Mouse (Mus musculus) hindbrain, embryonic 15.5 days (tissue): Measurements from ENCODE around the gene Smim15. TPM values are rescaled to one million over a fixed set of nuclear protein-coding genes. Genes with fewer than 3 reads are reported as not detected.

Source experiments
- ATAC-seq: fragments of 200-750 bp; cut with Nextera tagmentation; 2 replicates; pipeline ENCODE4 v1.8.0; 2017; ENCODE audit warnings: low read depth, moderate number of reproducible peaks, moderate TSS enrichment; ENCODE audit not compliant: low FRiP score
- H3K27ac ChIP-seq: fragments of 300-500 bp; sonication (generic); replicated peaks from 2 replicates; pipeline ENCODE4 v1.5.1; 2015; ENCODE audit warnings: mild to moderate bottlenecking, inconsistent platforms
- H3K27me3 ChIP-seq: fragments of 300-500 bp; sonication (generic); 2 replicates; pipeline ENCODE4 v1.6.1; 2015; ENCODE audit warnings: control low read depth, inconsistent platforms
- H3K36me3 ChIP-seq: fragments of 300-500 bp; sonication (generic); 2 replicates; pipeline ENCODE4 v1.6.1; 2015; ENCODE audit warnings: control low read depth, inconsistent platforms
- H3K4me1 ChIP-seq: fragments of 300-500 bp; sonication (generic); replicated peaks from 2 replicates; pipeline ENCODE4 v1.6.1; 2015; ENCODE audit warnings: control low read depth, inconsistent platforms
- H3K4me2 ChIP-seq: fragments of 300-500 bp; sonication (generic); 2 replicates; pipeline ENCODE4 v1.6.1; 2015; ENCODE audit warnings: moderate library complexity, mild to moderate bottlenecking, inconsistent platforms
- H3K4me3 ChIP-seq: fragments of 300-500 bp; sonication (generic); 2 replicates; pipeline ENCODE4 v1.5.1; 2015; ENCODE audit warnings: mild to moderate bottlenecking, inconsistent platforms
- H3K9ac ChIP-seq: fragments of 300-500 bp; sonication (generic); 2 replicates; pipeline ENCODE4 v1.6.1; 2015; ENCODE audit warnings: inconsistent platforms
- H3K9me3 ChIP-seq: fragments of 300-500 bp; sonication (generic); 2 replicates; pipeline ENCODE4 v1.6.1; 2016; ENCODE audit warnings: control low read depth, inconsistent platforms
- WGBS: fragments of 180-500 bp; shearing (Covaris S2); methylation state at CpG from one replicate; pipeline ENCODE4 v1.1.7; 2015; 5-methylcytosine and 5-hydroxymethylcytosine counted together
- polyA plus RNA-seq: library from polyadenylated mRNA; unstranded; fragments of >200 nt; fragmentation: Nextera tagmentation; extraction: Ambion mirVana; gene quantifications from 2 replicates; pipeline ENCODE4 v1.2.1, GENCODE M21; 2015

Smim15 gene
- polyA plus RNA-seq, 1 experiment from 2014 or later = 37.2 TPM

DNA sequence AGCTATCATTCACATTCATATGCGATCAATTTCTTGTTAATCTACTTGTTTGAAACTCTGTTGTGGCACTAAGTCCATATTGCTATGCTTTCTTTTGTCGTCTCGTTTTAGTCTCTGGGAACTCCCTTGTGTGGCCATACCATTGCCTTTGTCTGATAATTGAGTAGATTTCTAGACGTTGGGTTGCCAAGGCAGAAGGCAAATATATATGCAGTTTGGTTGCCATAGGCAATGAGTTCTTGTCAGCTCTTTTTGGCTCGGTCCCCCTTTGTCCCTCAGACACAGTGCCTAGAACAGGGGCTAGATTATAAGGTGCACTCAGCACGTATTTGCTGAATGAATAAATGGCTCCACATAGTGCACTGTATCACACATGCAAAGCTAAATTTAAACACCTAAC, 20.1 kb downstream of the Smim15 start:
- Histone ChIP-seq H3K36me3 (no peaks in the 10 kb centered on the region), H3K4me3 (no peak overlapping the region), H3K9me3 (no peaks in the 10 kb centered on the region), H3K27me3 (no peaks in the 10 kb centered on the region), H3K9ac (no peak overlapping the region), H3K4me2 (no peak overlapping the region), H3K27ac (no peak overlapping the region), H3K4me1 (peaks cover 20% of the 10 kb centered on the region; the same call in 1 of the 2 replicates)
- no peak for ATAC-seq
- WGBS = 24% methylated on average over 6 of the region's 6 CpGs

DNA sequence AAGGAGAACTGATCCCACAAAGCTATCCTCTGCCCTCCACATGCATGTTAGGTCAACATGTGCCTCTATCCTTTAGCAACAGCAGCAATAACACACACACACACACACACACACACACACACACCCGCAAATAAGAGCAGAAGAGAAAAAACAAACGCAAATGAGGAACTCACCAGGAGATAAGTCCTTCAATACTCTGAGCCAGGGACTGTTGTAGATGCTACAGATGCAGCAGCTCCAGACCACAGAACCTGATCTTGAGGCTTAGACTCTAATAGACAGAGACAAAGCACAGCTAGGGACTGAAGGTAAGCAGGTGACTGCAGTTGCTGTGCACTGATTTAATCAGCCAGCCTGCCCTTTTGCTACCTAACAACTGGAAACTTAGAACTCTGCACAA, 21.8 kb downstream of the Smim15 start:
- Histone ChIP-seq H3K9me3 (no peaks in the 10 kb centered on the region), H3K4me3 (no peak overlapping the region), H3K4me2 (no peak overlapping the region), H3K4me1 (peaks cover 12% of the 10 kb centered on the region; the same call in 1 of the 2 replicates), H3K27ac (no peak overlapping the region), H3K36me3 (no peaks in the 10 kb centered on the region), H3K9ac (no peak overlapping the region), H3K27me3 (no peaks in the 10 kb centered on the region)
- 79% methylated on average over 2 of the region's 2 CpGs for WGBS
- ATAC-seq = no peak

DNA sequence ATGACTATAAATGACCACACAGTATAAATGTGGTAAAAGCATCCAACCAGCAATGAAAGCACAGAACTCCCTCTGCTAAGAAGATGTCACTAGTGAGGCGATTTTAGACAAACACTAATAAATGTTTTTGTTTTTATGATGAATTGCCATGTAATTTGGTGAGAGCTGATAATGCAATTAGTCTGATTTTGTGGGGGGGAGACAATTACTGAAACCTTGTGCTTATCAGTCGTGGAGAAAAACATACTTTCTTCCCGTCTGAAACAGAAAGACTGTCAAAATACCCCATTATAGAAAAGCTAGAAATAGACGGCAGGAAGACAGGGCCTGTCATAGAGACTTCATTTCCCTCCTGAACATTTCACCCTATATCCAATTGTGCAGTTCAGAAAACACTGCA, 24.9 kb downstream of the Smim15 start:
- peaks cover 3% of the 10 kb centered on the region; the same call in 1 of the 2 replicates for H3K4me1 ChIP-seq
- H3K9me3 ChIP-seq = no peaks in the 10 kb centered on the region
- H3K4me3 ChIP-seq = no peak overlapping the region
- no peaks in the 10 kb centered on the region for H3K36me3 ChIP-seq
- no peak overlapping the region for H3K27ac ChIP-seq
- no peaks in the 10 kb centered on the region for H3K27me3 ChIP-seq
- H3K9ac ChIP-seq = no peak overlapping the region
- ATAC-seq = no peak
- 70% methylated on average over 4 of the region's 4 CpGs for WGBS
- H3K4me2 ChIP-seq = no peak overlapping the region

DNA sequence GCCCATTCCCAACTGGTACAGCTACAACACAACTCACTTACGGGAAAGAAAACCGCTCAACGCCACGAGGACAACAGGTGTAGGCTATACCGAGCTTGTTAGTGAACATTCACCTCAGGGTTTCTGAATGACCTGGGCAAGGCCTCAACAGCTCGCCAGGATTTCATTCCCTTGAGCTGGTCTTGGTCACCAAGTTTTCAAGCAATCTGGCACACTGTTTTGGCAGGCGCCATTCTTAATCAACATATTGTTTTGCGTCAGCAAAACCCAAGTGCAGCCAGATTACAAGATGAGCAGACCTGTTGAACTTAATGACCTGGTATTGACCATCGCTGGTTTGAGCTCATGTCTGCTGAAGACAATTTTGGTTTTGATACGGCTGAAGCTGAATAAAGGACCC, 25.9 kb downstream of the Smim15 start:
- Histone ChIP-seq H3K9ac (no peak overlapping the region), H3K36me3 (no peaks in the 10 kb centered on the region), H3K4me1 (no peaks in the 10 kb centered on the region), H3K27ac (no peak overlapping the region), H3K9me3 (no peaks in the 10 kb centered on the region), H3K4me3 (no peak overlapping the region), H3K27me3 (no peaks in the 10 kb centered on the region), H3K4me2 (no peak overlapping the region)
- no peak for ATAC-seq
- 96% methylated on average over 10 of the region's 10 CpGs for WGBS

DNA sequence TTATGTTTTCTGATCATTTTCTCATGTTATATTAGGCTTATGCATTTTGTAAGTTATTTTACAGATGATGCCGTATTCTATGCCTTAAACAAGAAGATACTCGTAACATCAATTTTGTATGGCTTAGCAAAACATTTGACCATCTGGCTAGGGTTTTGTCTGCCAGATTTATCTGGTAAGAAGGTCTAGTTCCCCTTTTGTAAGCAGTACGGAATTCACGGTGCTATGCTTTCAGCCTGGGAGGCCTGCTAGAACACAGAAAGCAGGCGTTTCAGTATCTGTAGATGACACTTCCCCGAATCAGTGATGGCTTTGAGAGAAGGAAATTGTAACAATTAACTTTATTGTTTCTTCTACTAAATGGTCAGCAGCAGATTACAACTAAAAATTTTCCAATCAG, 33.2 kb downstream of the Smim15 start:
- H3K4me1 ChIP-seq = no peaks in the 10 kb centered on the region
- no peak overlapping the region for H3K27ac ChIP-seq
- H3K4me3 ChIP-seq = no peak overlapping the region
- H3K9me3 ChIP-seq = no peaks in the 10 kb centered on the region
- H3K27me3 ChIP-seq = no peaks in the 10 kb centered on the region
- H3K36me3 ChIP-seq = no peaks in the 10 kb centered on the region
- 83% methylated on average over 6 of the region's 6 CpGs for WGBS
- H3K4me2 ChIP-seq = no peak overlapping the region
- ATAC-seq = no peak
- H3K9ac ChIP-seq = no peak overlapping the region

DNA sequence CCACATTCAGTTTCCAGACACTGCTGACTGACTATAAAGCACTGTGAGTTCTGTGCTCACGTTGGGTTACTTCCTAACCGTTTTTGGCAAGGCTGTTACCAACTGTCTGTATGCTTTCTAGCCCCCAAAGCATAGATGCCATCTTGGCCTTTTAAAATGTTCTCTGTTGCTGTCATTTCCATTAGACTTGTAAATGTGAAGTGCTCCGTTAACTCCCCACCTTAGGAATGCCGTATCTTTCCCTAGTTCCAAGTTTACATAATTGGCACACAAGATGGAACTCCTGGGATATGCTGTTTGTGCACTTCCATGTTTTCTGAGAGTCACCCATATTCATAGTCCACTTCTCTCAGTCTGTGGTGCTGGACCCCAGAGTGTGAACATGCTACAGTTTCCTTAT, 33.7 kb downstream of the Smim15 start:
- no peak for ATAC-seq
- H3K4me3 ChIP-seq = no peak overlapping the region
- H3K27me3 ChIP-seq = no peaks in the 10 kb centered on the region
- H3K9me3 ChIP-seq = no peaks in the 10 kb centered on the region
- no peak overlapping the region for H3K4me2 ChIP-seq
- H3K9ac ChIP-seq = no peak overlapping the region
- no peaks in the 10 kb centered on the region for H3K36me3 ChIP-seq
- no peak overlapping the region for H3K27ac ChIP-seq
- no peaks in the 10 kb centered on the region for H3K4me1 ChIP-seq
- 84% methylated on average over 4 of the region's 4 CpGs for WGBS

DNA sequence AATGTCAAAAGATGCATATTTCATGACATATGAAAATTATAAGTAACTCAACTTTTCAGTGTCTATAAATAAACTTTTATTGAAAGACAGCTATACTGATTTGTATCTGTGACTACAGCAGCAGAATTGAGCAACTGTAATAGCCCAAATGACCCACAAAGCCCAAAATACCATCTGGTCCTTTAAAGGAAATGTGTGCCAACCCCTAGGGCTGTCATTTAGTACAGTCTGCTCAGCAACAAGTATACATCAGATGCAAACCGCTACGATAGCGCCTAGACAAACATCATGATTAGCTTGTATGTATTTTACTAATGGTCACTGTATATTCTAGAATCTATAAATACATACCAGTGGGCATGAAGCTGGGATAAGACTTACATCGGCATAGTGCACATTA, 39.8 kb downstream of the Smim15 start:
- Histone ChIP-seq H3K4me1 (no peaks in the 10 kb centered on the region), H3K27ac (no peak overlapping the region), H3K36me3 (no peaks in the 10 kb centered on the region), H3K9me3 (no peaks in the 10 kb centered on the region), H3K4me3 (no peak overlapping the region), H3K27me3 (no peaks in the 10 kb centered on the region), H3K4me2 (no peak overlapping the region), H3K9ac (no peak overlapping the region)
- no peak for ATAC-seq
- 87% methylated on average over 4 of the region's 4 CpGs for WGBS

DNA sequence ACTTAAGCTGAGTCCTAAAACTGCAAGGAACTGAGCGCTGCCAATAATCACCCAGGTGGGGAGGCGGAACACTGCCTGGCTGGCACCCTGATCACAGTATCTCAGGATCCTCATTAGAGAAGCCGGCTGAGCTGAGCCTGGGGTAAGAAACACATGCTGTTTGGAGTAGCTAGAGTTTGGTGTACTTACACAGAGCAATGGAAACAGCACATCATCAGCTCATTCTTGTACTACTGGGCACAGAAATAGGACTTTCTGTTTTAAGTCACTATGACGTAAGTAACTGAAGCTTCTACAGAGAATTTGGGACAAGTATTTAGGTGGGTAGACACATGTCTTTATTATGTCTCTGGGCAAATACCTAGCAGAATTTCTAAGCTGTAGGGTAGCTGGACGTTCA, 41.8 kb downstream of the Smim15 start:
- no peaks in the 10 kb centered on the region for H3K36me3 ChIP-seq
- no peak overlapping the region for H3K4me3 ChIP-seq
- 86% methylated on average over 5 of the region's 5 CpGs for WGBS
- H3K27me3 ChIP-seq = no peaks in the 10 kb centered on the region
- no peak overlapping the region for H3K9ac ChIP-seq
- no peak overlapping the region for H3K4me2 ChIP-seq
- no peak overlapping the region for H3K27ac ChIP-seq
- H3K4me1 ChIP-seq = no peaks in the 10 kb centered on the region
- no peaks in the 10 kb centered on the region for H3K9me3 ChIP-seq
- ATAC-seq = no peak

DNA sequence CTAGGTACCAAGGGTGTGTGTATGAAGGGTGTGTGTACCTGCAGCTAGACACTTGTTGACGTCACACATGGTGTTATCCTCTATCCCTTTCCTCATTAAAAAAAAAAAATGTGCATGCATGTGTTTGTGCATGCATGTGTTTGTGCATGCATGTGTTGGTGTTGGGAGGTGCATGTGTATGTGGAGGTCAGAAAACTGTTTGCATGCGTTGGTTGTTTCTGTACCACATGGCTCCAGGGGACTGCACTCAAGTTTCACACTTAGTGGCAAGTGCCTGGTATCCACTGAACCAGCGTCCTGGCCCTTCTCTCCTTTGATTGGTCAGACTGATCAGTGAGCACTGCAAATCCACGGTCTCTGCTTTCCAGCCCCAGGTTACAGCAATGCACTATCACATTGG, 42.5 kb downstream of the Smim15 start:
- WGBS = 85% methylated on average over 4 of the region's 4 CpGs
- H3K9me3 ChIP-seq = no peaks in the 10 kb centered on the region
- H3K4me1 ChIP-seq = no peaks in the 10 kb centered on the region
- H3K27me3 ChIP-seq = no peaks in the 10 kb centered on the region
- H3K27ac ChIP-seq = no peak overlapping the region
- no peak for ATAC-seq
- H3K9ac ChIP-seq = no peak overlapping the region
- no peak overlapping the region for H3K4me2 ChIP-seq
- no peaks in the 10 kb centered on the region for H3K36me3 ChIP-seq
- H3K4me3 ChIP-seq = no peak overlapping the region

DNA sequence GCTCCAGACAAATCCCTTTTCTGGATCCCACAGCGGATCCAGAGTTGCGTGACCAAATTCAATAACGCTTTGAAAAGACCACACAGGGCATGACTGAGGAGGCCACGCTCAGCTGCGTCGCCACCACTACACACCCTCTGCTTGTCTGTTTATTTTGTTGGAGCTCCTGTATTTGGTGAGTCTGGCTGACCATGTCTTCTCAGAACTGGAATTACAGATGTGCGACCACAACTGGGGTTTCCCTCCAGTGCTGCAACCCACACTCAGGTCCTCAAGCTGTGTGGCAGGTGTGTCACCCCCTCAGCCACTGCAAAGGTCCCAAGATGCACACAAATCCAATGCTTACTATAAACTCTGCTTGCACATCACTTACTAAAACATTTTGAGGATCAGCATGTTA, 48.0 kb downstream of the Smim15 start:
- no peak overlapping the region for H3K27ac ChIP-seq
- 83% methylated on average over 7 of the region's 7 CpGs for WGBS
- no peak for ATAC-seq
- no peak overlapping the region for H3K4me2 ChIP-seq
- no peak overlapping the region for H3K4me3 ChIP-seq
- no peaks in the 10 kb centered on the region for H3K9me3 ChIP-seq
- no peaks in the 10 kb centered on the region for H3K4me1 ChIP-seq
- no peaks in the 10 kb centered on the region for H3K36me3 ChIP-seq
- no peak overlapping the region for H3K9ac ChIP-seq
- H3K27me3 ChIP-seq = no peaks in the 10 kb centered on the region

DNA sequence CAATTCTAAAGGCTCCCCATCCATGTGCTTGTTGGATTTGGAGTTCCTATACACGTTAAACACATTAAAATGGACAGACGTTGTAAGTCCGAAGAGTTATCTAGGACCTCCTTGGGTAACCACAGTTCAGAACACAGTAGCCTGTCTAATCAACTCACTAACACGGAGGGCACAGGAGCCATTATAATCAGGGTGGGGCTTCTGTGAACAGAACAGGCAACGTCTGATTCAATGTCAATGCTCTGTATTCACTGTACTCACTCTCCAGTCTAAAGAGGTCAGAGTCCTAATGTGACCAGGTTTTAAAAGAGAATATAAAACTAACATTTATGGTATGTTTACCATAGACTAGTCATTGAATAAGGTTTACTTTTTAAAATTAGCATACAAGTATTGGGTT, 50.4 kb downstream of the Smim15 start:
- Histone ChIP-seq H3K9me3 (no peaks in the 10 kb centered on the region), H3K4me1 (no peaks in the 10 kb centered on the region)
- WGBS = 94% methylated on average over 5 of the region's 5 CpGs

DNA sequence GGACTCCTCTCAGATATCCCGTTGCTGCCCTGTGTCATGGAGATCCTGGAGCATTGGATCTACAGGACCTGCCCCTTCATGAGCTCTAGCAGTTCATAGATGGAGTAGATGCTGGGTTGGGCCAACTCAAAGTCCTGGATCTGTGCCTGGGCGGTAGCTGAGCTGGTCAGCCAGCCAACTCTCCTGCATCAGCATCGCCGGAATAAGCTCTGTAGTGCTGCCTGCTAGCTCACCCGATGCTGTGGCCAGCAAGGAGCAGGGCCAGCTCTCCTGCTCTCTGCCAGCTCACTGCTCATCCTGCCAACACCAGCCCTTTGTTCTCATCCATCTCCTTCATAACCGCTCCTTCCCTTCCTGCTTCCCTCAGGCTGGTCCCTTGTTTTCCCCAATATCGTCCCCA, 51.4 kb downstream of the Smim15 start:
- H3K4me3 ChIP-seq = no peak overlapping the region
- no peak overlapping the region for H3K4me2 ChIP-seq
- no peak overlapping the region for H3K27ac ChIP-seq
- ATAC-seq = peak; percentile 86; the same call in 1 of the 2 replicates
- no peaks in the 10 kb centered on the region for H3K4me1 ChIP-seq
- H3K27me3 ChIP-seq = no peaks in the 10 kb centered on the region
- 69% methylated on average over 7 of the region's 7 CpGs for WGBS
- no peaks in the 10 kb centered on the region for H3K9me3 ChIP-seq
- no peak overlapping the region for H3K9ac ChIP-seq
- H3K36me3 ChIP-seq = no peaks in the 10 kb centered on the region

More for the DNA sequence above, 50.4 kb downstream of the Smim15 start:
- Histone ChIP-seq H3K9ac (no peak overlapping the region), H3K4me2 (no peak overlapping the region), H3K27ac (no peak overlapping the region), H3K4me3 (no peak overlapping the region), H3K36me3 (no peaks in the 10 kb centered on the region), H3K27me3 (no peaks in the 10 kb centered on the region)
- ATAC-seq = no peak

DNA sequence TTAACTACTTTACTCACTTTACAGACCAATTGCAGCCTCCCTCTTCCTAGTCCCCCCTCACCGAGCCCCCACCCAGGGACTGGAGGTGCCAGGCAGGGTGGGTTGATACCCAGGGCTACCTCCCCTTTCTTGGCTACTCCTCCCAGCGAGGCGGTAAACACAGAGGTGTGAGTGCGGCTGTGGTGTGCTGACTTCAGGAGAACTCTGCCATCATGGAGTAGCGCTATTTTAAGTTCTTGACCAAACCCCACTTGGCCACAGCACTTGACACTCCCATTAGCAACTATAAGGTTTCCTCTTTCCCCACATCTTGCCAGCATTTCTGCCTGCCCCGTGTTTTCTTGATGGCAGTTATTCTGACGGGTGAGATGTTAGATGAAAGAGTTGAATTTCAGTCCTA, 52.2 kb downstream of the Smim15 start:
- no peaks in the 10 kb centered on the region for H3K9me3 ChIP-seq
- no peak for ATAC-seq
- no peak overlapping the region for H3K4me3 ChIP-seq
- no peaks in the 10 kb centered on the region for H3K27me3 ChIP-seq
- H3K9ac ChIP-seq = no peak overlapping the region
- H3K36me3 ChIP-seq = no peaks in the 10 kb centered on the region
- 85% methylated on average over 7 of the region's 7 CpGs for WGBS
- H3K27ac ChIP-seq = no peak overlapping the region
- no peaks in the 10 kb centered on the region for H3K4me1 ChIP-seq
- no peak overlapping the region for H3K4me2 ChIP-seq
